Mouse (Mus musculus) gastrocnemius, postnatal 25 days (tissue): ENCODE measurements around the gene Wdtc1. TPM values are rescaled to one million over a fixed set of nuclear protein-coding genes. Genes with fewer than 3 reads are reported as not detected.

ENCODE experiments used
- DNase-seq: peaks from one replicate; pipeline ENCODE4 v3.0.0; 2022
- long read RNA-seq, 2 experiments: library from polyadenylated mRNA; stranded (forward); transcript quantifications; one replicate each; pipeline ENCODE4 v2.0.0; 2021
- total RNA-seq, 2 experiments: library from RNA; stranded (reverse); gene quantifications; 1 replicate in 1 of 2; 2 replicates in 1 of 2; pipeline ENCODE4 v1.2.3; 2021

Gene Wdtc1
- 10 to 100 TPM; 76.3 to 85.0 TPM for total RNA-seq
- long read RNA-seq, experiment 1, full-length matches to known transcripts: 12 of 57 reads
- long read RNA-seq, experiment 1, partial matches to known transcripts: 3 of 57 reads
- long read RNA-seq, experiment 1, other reads (novel, unspliced or antisense): 42 of 57 reads
- long read RNA-seq, experiment 2, full-length matches to known transcripts: 24 of 72 reads
- long read RNA-seq, experiment 2, partial matches to known transcripts: 30 of 72 reads
- long read RNA-seq, experiment 2, other reads (novel, unspliced or antisense): 18 of 72 reads

GRCm38 (mm10) chr4:133353367-133354365 is at the start of gene Wdtc1:
Gene Wdtc1 (minus strand): TSS chr4:133353481.
- no peak for DNase-seq

GRCm38 (mm10) chr4:133402011-133402410 is 48.7 kb upstream of the Wdtc1 start:
- no peak for DNase-seq

DNA sequence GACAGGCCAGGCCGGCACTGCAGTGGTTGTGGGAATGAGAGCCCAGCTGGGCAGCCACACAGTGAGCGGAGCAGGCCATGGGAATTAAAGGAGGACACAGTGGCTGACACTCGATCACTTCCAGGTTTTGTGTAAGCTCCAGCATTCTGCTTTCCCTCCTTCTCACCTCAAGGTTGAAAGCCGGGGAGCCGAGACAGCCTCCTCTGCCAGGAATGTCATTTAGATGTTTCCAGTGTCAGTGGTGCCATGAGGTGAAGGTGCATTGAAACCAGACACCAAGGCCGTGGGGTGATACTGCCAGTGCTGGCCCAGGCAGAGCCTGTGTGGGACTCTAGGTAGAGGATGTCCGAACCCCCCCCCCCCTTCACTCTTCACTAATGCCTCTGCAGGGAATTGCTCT is 46.8 kb upstream of the Wdtc1 start:
- peak; percentile 54 for DNase-seq

DNA sequence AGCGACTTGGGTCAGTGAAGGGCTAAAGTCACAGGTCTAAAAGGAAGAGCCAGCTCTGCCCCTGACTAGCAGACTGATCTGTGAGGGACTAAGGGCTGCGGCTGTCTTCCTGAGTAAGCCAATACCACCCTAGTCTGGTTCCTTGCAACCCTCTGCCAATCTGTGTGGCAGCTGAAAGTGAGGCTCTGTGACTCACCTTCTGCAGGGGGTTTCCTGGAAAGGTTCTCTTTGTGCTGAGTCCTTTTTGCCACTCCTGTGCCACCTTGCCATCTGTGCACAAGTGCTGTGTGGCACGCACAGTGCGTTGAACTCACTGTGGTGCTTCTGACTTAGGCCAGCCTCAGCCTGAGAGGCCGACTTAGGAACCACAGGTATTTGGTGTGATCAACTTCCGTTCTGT is 46.2 kb upstream of the Wdtc1 start:
- DNase-seq: no peak

- no peak for DNase-seq
Measured at GRCm38 (mm10) chr4:133398619-133399018, 45.3 kb upstream of the Wdtc1 start.

DNA sequence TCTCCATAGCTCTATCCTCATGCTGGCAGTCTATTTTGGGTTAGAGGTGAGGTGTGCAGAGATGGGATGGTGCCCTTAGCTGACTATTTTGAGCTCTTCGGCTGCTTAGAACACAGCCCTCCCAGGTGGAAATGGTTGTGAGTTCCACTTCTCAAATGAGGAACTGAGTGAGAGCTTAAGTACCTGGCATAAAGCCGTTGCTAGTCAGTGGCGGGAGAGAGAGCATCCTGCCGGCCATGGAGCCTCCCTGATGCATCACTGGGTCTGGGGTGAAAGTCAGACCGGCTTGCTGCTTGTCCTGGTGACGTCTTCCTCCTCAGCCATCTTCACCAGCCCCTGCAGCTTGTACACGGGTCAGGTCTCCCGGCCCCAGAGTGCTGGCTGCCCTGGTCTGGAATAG is 44.7 kb upstream of the Wdtc1 start:
- no peak for DNase-seq

- DNase-seq: no peak
Measured at GRCm38 (mm10) chr4:133397299-133397698, 44.0 kb upstream of the Wdtc1 start.

DNA sequence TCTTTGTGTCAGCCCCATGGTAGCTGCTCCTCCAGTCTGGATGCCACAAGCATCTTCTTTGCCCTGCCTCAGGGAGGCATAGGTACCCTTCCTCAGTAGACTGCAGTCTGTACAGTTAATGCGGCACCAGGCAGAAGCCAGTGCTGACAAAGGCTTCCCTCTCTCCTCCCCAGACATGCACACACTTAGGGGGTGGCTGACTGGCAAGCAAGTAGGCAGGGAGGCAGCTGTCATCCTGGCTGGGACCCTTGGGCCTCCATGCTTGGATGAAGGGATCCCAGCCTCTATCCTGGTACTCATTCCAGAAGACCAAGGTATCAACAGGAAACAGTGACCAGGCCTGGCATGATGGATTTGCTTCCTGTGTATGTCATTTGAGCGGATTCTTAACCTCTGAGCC is 42.8 kb upstream of the Wdtc1 start:
- DNase-seq: no peak

GRCm38 (mm10) chr4:133394981-133395573 is 41.8 kb upstream of the Wdtc1 start:
- DNase-seq: no peak

DNA sequence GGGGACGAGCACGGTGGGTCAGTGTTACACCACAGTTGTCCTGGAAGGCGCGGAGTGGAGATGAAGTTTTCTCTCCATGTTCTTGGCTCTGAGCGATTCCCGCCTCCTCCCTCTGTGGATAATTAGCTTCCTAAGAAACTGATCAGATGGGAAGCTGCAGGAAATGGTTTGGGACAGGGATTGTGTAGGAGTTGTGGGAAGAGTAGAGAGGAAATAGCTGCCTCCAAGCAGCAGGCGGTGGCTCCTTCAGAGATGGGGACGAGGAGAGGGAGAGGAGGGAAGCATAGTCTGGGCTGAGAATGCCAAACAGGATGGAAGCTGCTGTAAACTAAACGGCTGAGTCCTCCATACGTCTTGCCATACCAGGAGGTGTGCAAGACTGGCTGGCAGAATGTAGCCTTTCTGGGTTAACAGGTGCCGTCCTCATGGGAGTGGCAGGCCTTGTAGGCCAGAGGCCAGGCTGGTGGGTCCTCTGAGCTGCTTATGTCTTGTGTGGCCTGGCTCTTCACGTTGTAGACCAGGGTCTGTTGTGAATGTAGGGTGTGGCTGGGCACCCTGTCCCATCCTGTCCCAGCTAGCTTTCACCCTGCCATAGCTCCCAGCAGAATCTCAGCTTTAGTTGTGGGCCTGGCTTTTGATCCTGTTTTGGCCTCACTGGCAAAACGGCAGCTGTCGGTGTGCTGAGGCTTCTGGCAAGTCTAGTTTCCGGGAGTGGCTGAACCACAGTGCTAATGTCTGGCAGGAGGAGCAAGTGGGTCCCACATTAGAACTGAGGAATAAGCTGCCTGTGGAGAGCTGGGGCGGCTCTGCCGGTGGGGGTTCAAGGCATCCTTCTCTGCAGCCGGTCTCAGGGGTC is 38.1 kb upstream of the Wdtc1 start:
- peak; percentile 55 for DNase-seq

DNA sequence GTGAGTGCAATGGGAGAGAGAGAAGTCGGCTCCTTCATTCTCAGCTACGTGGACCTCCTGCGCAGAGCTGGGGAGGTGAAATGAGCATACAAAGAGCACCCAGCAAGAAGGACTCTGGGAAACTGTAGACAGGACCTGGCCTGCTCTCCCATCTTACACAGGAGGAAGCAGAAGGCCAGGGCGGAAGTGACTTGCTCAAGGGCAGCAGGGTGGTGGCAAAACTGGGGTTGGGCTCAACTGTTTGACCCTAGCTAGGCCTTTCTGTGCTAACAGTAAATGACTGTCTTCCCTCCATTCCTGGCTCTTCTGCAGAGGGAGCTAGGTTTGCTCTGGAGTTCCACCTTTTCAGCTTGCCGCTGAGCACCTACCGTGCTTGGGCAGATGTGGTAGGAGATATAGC is 37.3 kb upstream of the Wdtc1 start:
- no peak for DNase-seq

DNA sequence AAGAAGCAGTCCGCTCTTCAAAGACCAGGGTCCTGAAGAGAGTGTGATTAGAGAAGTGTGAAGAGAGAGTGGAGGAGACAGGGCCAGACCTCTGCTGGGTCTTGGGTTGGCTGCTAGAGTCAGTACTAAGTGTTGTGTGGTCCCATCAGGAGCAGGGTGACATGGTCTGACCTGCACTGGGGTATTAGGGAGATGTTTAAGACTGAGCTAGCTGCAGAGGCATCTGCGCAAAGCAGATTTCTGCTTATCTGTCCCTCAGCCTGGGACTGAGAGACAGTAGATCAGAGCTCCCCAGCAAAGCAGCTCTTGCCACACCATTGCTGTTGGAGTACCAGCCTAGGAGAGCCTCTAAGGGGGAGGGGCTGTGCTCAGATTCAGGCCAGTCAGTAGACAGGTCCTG is 36.8 kb upstream of the Wdtc1 start:
- no peak for DNase-seq

GRCm38 (mm10) chr4:133388781-133389552 is 35.7 kb upstream of the Wdtc1 start:
- DNase-seq: peak; percentile 76

GRCm38 (mm10) chr4:133387053-133387452 is 33.8 kb upstream of the Wdtc1 start:
- DNase-seq: no peak

- no peak for DNase-seq
Measured at GRCm38 (mm10) chr4:133386061-133386797, 32.9 kb upstream of the Wdtc1 start.

DNA sequence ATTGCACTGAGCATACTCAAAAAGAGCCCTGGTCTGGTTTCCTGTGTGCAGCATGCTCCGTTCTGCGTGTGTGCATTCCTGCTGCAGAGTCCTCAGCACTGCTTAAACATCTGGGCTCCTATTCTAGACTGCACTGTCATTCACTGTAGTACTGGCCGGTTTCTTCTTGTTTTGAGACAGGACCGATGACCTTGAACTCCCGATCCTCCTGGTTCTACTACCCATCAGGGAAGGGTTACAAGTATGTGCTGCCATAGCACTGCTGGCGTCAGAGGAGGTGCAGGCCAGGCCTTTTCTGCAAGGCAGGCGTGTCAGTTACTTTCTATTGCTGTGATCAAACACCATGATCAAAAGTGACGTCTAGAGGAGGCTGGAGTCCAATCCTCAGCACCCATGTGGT is 27.9 kb upstream of the Wdtc1 start:
- DNase-seq: no peak

DNA sequence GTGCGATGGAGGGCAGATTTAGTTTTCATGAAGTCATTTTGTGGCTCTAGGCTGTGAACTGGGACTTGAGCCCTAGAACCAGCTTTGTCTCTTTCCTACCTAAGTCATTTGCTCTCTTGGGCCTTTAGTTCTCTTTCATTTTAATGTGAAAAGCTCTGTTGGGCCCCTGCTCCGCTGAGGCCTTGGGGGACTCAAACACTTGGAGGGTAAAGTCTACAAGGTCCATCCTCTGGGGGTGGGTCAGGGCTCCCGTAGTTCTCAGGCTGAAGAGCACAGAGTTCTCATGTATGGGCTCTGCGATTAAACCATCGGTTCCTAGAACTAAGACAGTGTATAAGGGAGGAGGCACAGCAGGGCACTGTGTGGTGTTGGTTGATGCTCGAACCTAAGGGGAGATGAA is 27.3 kb upstream of the Wdtc1 start:
- no peak for DNase-seq

- DNase-seq: no peak
Measured at GRCm38 (mm10) chr4:133379861-133380260, 26.6 kb upstream of the Wdtc1 start.

- DNase-seq: no peak
Measured at GRCm38 (mm10) chr4:133379046-133379347, 25.7 kb upstream of the Wdtc1 start.

- DNase-seq: peak; percentile 66
Measured at GRCm38 (mm10) chr4:133378236-133379045, 25.2 kb upstream of the Wdtc1 start.
